Mouse (Mus musculus): ENCODE measurements around the gene Rb1. TPM values are rescaled to one million over a fixed set of nuclear protein-coding genes. Genes with fewer than 3 reads are reported as not detected.
A peak's percentile ranks its signal among the peaks of the same experiment; 100 is the strongest.

The Rb1 gene
- polyA plus RNA-seq (2015; fragmentation: Nextera tagmentation; extraction: Ambion mirVana) = 18.0 and 23.2 TPM in 2 replicates

GRCm38 (mm10) chr14:73325456-73326381, at the start of gene Rb1:
TSS of gene Rb1 (minus strand) at chr14:73325822.
- H3K9ac ChIP-seq = peak within 1 kb of the TSS; percentile 76
- H3K9me3 ChIP-seq = no peaks in the 10 kb centered on the region
- H3K36me3 ChIP-seq = no peaks in the 10 kb centered on the region
- H3K4me2 ChIP-seq = peak within 1 kb of the TSS; percentile 89
- H3K4me1 ChIP-seq = peaks cover 13% of the 10 kb centered on the region
- WGBS = under 1% methylated on average over 125 of the region's 135 CpGs
- peak within 1 kb of the TSS; percentile 88 for H3K27ac ChIP-seq
- ATAC-seq (ENCODE audit: insufficient number of reproducible peaks, low FRiP score, low TSS enrichment, low read depth) = peak; percentile 90
- H3K27me3 ChIP-seq = no peaks in the 10 kb centered on the region
- peak within 1 kb of the TSS; percentile 88 for H3K4me3 ChIP-seq

- Histone ChIP-seq H3K27me3 (no peaks in the 10 kb centered on the region), H3K27ac (no peak overlapping the region), H3K4me3 (no peak overlapping the region), H3K36me3 (peaks cover 39% of the 10 kb centered on the region), H3K9ac (no peak overlapping the region), H3K4me2 (no peak overlapping the region), H3K9me3 (no peaks in the 10 kb centered on the region), H3K4me1 (peaks cover 20% of the 10 kb centered on the region)
- WGBS = 41% methylated on average over 11 of the region's 11 CpGs
- ATAC-seq (ENCODE audit: insufficient number of reproducible peaks, low FRiP score, low TSS enrichment, low read depth) = no peak
Measured at GRCm38 (mm10) chr14:73374315-73374890, 48.8 kb upstream of the Rb1 start.

- peaks cover 39% of the 10 kb centered on the region for H3K36me3 ChIP-seq
- no peak overlapping the region for H3K9ac ChIP-seq
- H3K27ac ChIP-seq = no peak overlapping the region
- H3K4me3 ChIP-seq = no peak overlapping the region
- H3K4me2 ChIP-seq = no peak overlapping the region
- no peak for ATAC-seq (ENCODE audit: insufficient number of reproducible peaks, low FRiP score, low TSS enrichment, low read depth)
- H3K27me3 ChIP-seq = no peaks in the 10 kb centered on the region
- H3K4me1 ChIP-seq = peaks cover 20% of the 10 kb centered on the region
- H3K9me3 ChIP-seq = no peaks in the 10 kb centered on the region
- 67% methylated on average over 8 of the region's 8 CpGs for WGBS
Measured at GRCm38 (mm10) chr14:73373606-73374005, 48.0 kb upstream of the Rb1 start.

- peaks cover 20% of the 10 kb centered on the region for H3K4me1 ChIP-seq
- H3K4me3 ChIP-seq = no peak overlapping the region
- no peak overlapping the region for H3K27ac ChIP-seq
- 84% methylated on average over 4 of the region's 4 CpGs for WGBS
- no peaks in the 10 kb centered on the region for H3K27me3 ChIP-seq
- no peak overlapping the region for H3K4me2 ChIP-seq
- H3K9ac ChIP-seq = no peak overlapping the region
- peaks cover 44% of the 10 kb centered on the region for H3K36me3 ChIP-seq
- H3K9me3 ChIP-seq = no peaks in the 10 kb centered on the region
- ATAC-seq (ENCODE audit: insufficient number of reproducible peaks, low FRiP score, low TSS enrichment, low read depth) = no peak
Measured at GRCm38 (mm10) chr14:73372990-73373389, 47.4 kb upstream of the Rb1 start.

GRCm38 (mm10) chr14:73371577-73371976, 46.0 kb upstream of the Rb1 start:
- H3K9me3 ChIP-seq = no peaks in the 10 kb centered on the region
- no peaks in the 10 kb centered on the region for H3K27me3 ChIP-seq
- peak overlapping the region; percentile 28; the same call in 1 of the 2 replicates for H3K27ac ChIP-seq
- H3K4me2 ChIP-seq = no peak overlapping the region
- WGBS = 80% methylated on average over 4 of the region's 4 CpGs
- no peak for ATAC-seq (ENCODE audit: insufficient number of reproducible peaks, low FRiP score, low TSS enrichment, low read depth)
- no peak overlapping the region for H3K4me3 ChIP-seq
- H3K36me3 ChIP-seq = peaks cover 52% of the 10 kb centered on the region
- peaks cover 20% of the 10 kb centered on the region for H3K4me1 ChIP-seq
- no peak overlapping the region for H3K9ac ChIP-seq

GRCm38 (mm10) chr14:73370695-73371372, 45.2 kb upstream of the Rb1 start:
- no peak overlapping the region for H3K4me2 ChIP-seq
- no peaks in the 10 kb centered on the region for H3K27me3 ChIP-seq
- ATAC-seq (ENCODE audit: insufficient number of reproducible peaks, low FRiP score, low TSS enrichment, low read depth) = no peak
- H3K9ac ChIP-seq = no peak overlapping the region
- H3K4me3 ChIP-seq = no peak overlapping the region
- peaks cover 20% of the 10 kb centered on the region for H3K4me1 ChIP-seq
- peaks cover 59% of the 10 kb centered on the region for H3K36me3 ChIP-seq
- H3K27ac ChIP-seq = peak overlapping the region; percentile 28; the same call in 1 of the 2 replicates
- WGBS = 74% methylated on average over 23 of the region's 23 CpGs
- no peaks in the 10 kb centered on the region for H3K9me3 ChIP-seq

- H3K4me3 ChIP-seq = no peak overlapping the region
- H3K36me3 ChIP-seq = peaks cover 66% of the 10 kb centered on the region
- H3K9me3 ChIP-seq = no peaks in the 10 kb centered on the region
- peaks cover 17% of the 10 kb centered on the region for H3K4me1 ChIP-seq
- H3K4me2 ChIP-seq = no peak overlapping the region
- H3K27me3 ChIP-seq = no peaks in the 10 kb centered on the region
- no peak for ATAC-seq (ENCODE audit: insufficient number of reproducible peaks, low FRiP score, low TSS enrichment, low read depth)
- H3K27ac ChIP-seq = peak overlapping the region; percentile 11; the same call in 1 of the 2 replicates
- H3K9ac ChIP-seq = no peak overlapping the region
- WGBS = 77% methylated on average over 11 of the region's 11 CpGs
Measured at GRCm38 (mm10) chr14:73370078-73370670, 44.6 kb upstream of the Rb1 start.

DNA sequence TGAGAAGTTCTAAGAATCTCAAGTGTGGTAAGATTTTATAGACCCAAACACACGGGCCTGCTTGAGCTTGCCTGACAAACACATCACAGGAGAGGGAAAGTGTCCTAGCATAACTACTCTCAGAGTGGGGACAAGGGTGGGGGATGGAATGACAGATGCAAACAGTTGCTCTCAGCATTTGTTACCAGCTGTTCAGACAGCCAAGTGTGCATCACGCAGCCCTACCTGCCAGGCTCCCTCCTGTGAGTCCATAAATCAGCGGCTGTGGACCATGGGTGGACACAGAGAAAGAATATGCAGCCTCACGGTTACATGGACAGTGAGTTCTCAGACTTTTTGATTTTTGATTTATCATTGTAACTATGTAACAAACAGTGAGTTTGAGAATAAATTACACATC, 44.0 kb upstream of the Rb1 start:
- Histone ChIP-seq H3K4me1 (peaks cover 14% of the 10 kb centered on the region), H3K9me3 (no peaks in the 10 kb centered on the region), H3K27me3 (no peaks in the 10 kb centered on the region), H3K4me3 (no peak overlapping the region), H3K27ac (0 out of 2 replicates have a peak overlapping the region, but pooled peaks have one; percentile 11), H3K36me3 (peaks cover 71% of the 10 kb centered on the region), H3K9ac (no peak overlapping the region), H3K4me2 (no peak overlapping the region)
- WGBS = 62% methylated on average over 4 of the region's 4 CpGs
- 0 out of 2 replicates have a peak, but pooled peaks have one; percentile 36 for ATAC-seq (ENCODE audit: insufficient number of reproducible peaks, low FRiP score, low TSS enrichment, low read depth)

- Histone ChIP-seq H3K36me3 (peaks cover 78% of the 10 kb centered on the region), H3K27me3 (no peaks in the 10 kb centered on the region), H3K4me3 (no peak overlapping the region), H3K9me3 (no peaks in the 10 kb centered on the region), H3K4me1 (peaks cover 10% of the 10 kb centered on the region; the same call in 1 of the 2 replicates), H3K4me2 (no peak overlapping the region), H3K9ac (no peak overlapping the region), H3K27ac (no peak overlapping the region)
- no peak for ATAC-seq (ENCODE audit: insufficient number of reproducible peaks, low FRiP score, low TSS enrichment, low read depth)
- 91% methylated on average over 13 of the region's 13 CpGs for WGBS
Measured at GRCm38 (mm10) chr14:73368966-73369365, 43.3 kb upstream of the Rb1 start.

- Histone ChIP-seq H3K4me2 (no peak overlapping the region), H3K27ac (no peak overlapping the region), H3K9me3 (no peaks in the 10 kb centered on the region), H3K9ac (no peak overlapping the region), H3K36me3 (peaks cover 86% of the 10 kb centered on the region), H3K4me1 (peaks cover 8% of the 10 kb centered on the region; the same call in 1 of the 2 replicates), H3K4me3 (no peak overlapping the region), H3K27me3 (no peaks in the 10 kb centered on the region)
- no peak for ATAC-seq (ENCODE audit: insufficient number of reproducible peaks, low FRiP score, low TSS enrichment, low read depth)
- WGBS = 93% methylated on average over 13 of the region's 13 CpGs
Measured at GRCm38 (mm10) chr14:73368221-73368620, 42.6 kb upstream of the Rb1 start.

GRCm38 (mm10) chr14:73366278-73366677, 40.7 kb upstream of the Rb1 start:
- Histone ChIP-seq H3K9ac (no peak overlapping the region), H3K27ac (no peak overlapping the region), H3K27me3 (no peaks in the 10 kb centered on the region), H3K4me1 (no peaks in the 10 kb centered on the region), H3K36me3 (peaks cover 92% of the 10 kb centered on the region), H3K4me3 (no peak overlapping the region), H3K4me2 (no peak overlapping the region), H3K9me3 (no peaks in the 10 kb centered on the region)
- 81% methylated on average over 11 of the region's 11 CpGs for WGBS
- ATAC-seq (ENCODE audit: insufficient number of reproducible peaks, low FRiP score, low TSS enrichment, low read depth) = no peak
